Mouse (Mus musculus) CH12F3 (cell line): ENCODE results near the gene Dnajb13.

Experiments used
- in situ Hi-C: fragments of 300-500 bp; cut with MboI; formaldehyde crosslinking; loops from 2 replicates; pipeline ENCODE4 v1.14.3; 2020; ENCODE audit warnings: low sequenced_read_pairs

Dnajb13 gene

DNA sequence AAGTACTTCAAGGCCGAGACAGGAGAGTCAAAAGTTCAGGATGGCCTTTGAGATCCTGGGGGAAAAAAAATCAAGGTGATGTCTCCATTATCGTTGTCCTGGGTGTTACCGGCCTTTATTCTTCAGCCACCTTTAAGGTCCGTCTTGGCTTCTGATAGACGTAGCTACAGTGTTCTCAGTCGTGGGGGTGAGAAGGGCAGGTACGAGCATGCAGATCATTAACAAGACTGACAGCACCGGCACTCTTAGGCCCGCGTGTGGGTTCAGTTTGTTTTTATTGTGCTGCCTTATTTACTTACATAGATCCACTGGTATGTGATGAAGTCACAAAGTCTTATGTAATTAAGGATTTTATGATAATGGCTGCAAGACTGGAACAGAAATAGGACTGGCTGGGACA, 51.0 kb downstream of the Dnajb13 start:
- in situ Hi-C loops: no loop called here

GRCm38 (mm10) chr7:100463194-100463593, 51.6 kb downstream of the Dnajb13 start:
- in situ Hi-C loops: no loop called here

DNA sequence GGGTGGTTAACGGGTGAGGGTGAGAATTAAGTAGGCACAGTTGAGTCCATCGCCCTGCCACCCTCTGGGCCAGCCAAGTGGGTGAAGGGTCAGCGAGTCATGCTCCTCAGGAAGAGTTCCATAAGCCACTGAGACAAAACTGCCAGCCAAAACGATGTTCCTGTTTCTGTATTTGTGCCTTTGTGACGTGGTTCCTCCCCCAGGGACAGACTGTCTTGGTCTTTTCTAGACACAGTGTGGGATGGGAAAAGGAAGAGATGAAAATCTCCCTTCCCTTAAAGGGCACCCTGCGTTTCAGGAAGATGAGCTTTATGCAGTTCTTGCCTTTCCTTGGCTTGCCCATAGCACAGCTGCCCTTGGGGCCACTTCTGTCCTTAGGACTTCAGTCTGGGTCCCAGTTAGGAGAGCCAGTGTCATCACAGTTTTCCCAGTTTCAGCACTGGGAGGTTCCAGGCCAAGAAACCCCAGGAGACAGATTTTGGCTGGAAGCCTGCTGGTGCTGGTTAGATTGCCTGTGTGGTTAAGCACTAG, 53.1 kb downstream of the Dnajb13 start:
- in situ Hi-C loops: no loop called here

DNA sequence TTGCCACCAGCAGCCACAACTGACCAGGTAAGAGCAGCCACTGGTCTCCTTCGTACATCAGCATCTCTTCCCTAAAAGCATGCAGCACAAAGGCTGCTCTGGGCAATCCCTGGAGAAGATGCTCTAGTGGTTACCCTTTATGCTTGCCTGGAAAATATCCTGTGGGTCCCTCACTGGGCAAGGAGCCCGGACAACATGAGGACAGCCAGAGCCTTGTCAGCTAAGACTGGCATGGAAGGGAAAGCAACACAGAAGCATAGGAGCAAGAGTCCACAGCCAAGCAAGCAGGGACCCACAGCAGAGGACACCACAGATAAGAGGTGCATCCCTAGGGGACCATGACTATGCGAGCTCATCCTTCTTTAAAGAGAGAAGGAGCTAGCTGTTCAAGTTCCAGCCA, 54.9 kb downstream of the Dnajb13 start:
- in situ Hi-C loops: no loop called here

DNA sequence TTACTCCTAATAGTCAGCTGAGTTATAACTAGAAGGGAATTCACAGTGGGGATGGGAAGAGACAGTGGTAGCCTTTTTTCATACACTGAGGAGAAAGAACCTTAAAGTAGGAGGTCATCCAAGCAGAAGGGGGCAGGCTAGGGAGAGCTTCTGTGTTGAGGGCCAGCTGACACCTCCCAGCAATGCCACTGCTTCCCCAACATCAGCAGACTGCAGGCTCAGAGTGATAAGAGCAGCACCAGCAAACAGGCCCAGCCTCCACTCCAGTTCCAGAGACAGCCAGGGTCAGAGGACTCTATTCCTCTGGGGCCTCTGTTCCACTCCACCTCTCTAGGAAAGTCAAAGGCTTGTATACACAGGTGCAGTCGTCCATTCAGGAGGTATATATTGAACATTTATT, 56.6 kb downstream of the Dnajb13 start:
- in situ Hi-C loops: no loop called here
